Mouse (Mus musculus) heart, embryonic 15.5 days (tissue): Measurements from ENCODE around the gene Knl1. TPM values are rescaled to one million over a fixed set of nuclear protein-coding genes. Genes with fewer than 3 reads are reported as not detected.

Experiments used
- ATAC-seq: fragments of 200-750 bp; cut with Nextera tagmentation; replicated peaks from 2 replicates; pipeline ENCODE4 v1.8.0; 2017; ENCODE audit warnings: low read depth, moderate TSS enrichment; ENCODE audit not compliant: insufficient number of reproducible peaks, insufficient read depth, low FRiP score
- H3K27ac ChIP-seq: fragments of 300-500 bp; sonication (generic); 2 replicates; pipeline ENCODE4 v1.5.1; 2015; ENCODE audit warnings: mild to moderate bottlenecking, inconsistent platforms
- H3K27me3 ChIP-seq: fragments of 300-500 bp; sonication (generic); 2 replicates; pipeline ENCODE4 v1.6.1; 2015; ENCODE audit warnings: inconsistent platforms
- H3K36me3 ChIP-seq: fragments of 300-500 bp; sonication (generic); 2 replicates; pipeline ENCODE4 v1.6.1; 2015; ENCODE audit warnings: mild to moderate bottlenecking, inconsistent platforms
- H3K4me1 ChIP-seq: fragments of 300-500 bp; sonication (generic); replicated peaks from 2 replicates; pipeline ENCODE4 v1.6.1; 2015; ENCODE audit warnings: inconsistent platforms
- H3K4me2 ChIP-seq: fragments of 300-500 bp; sonication (generic); 2 replicates; pipeline ENCODE4 v1.6.1; 2015; ENCODE audit warnings: inconsistent platforms, mild to moderate bottlenecking, moderate library complexity
- H3K4me3 ChIP-seq: fragments of 300-500 bp; sonication (generic); 2 replicates; pipeline ENCODE4 v1.5.1; 2015; ENCODE audit warnings: mild to moderate bottlenecking, inconsistent platforms
- H3K9ac ChIP-seq: fragments of 300-500 bp; sonication (generic); 2 replicates; pipeline ENCODE4 v1.6.1; 2015; ENCODE audit warnings: mild to moderate bottlenecking, inconsistent platforms
- H3K9me3 ChIP-seq: fragments of 300-500 bp; sonication (generic); replicated peaks from 2 replicates; pipeline ENCODE4 v1.6.1; 2016; ENCODE audit warnings: inconsistent platforms
- WGBS: fragments of 180-500 bp; shearing (Covaris S2); methylation state at CpG from one replicate; pipeline ENCODE4 v1.1.7; 2015; ENCODE audit warnings: mixed read lengths; 5-methylcytosine and 5-hydroxymethylcytosine counted together
- polyA plus RNA-seq: library from polyadenylated mRNA; unstranded; fragments of >200 nt; fragmentation: Nextera tagmentation; extraction: Ambion mirVana; gene quantifications from 2 replicates; pipeline ENCODE4 v1.2.1, GENCODE M21; 2015

The Knl1 gene
- polyA plus RNA-seq, 1 experiment from 2014 or later = 36.2 TPM

- Histone ChIP-seq H3K36me3 (no peaks in the 10 kb centered on the region), H3K4me1 (peaks cover 5% of the 10 kb centered on the region; the same call in 1 of the 2 replicates)
These were observed 1.8 kb upstream of the Knl1 start for GRCm38 (mm10) chr2:119045163-119045562.

GRCm38 (mm10) chr2:119047849-119048248 lies 930 bp downstream of the Knl1 start:
- Histone ChIP-seq H3K4me1 (peaks cover 5% of the 10 kb centered on the region; the same call in 1 of the 2 replicates), H3K36me3 (no peaks in the 10 kb centered on the region), H3K4me3 (peak overlapping the region; percentile 85), H3K27ac (0 out of 2 replicates have a peak overlapping the region, but pooled peaks have one; percentile 88), H3K27me3 (no peaks in the 10 kb centered on the region), H3K9ac (peak overlapping the region; percentile 79), H3K9me3 (no peaks in the 10 kb centered on the region), H3K4me2 (peak overlapping the region; percentile 61)
- ATAC-seq = no peak
- WGBS = 21% methylated on average over 4 of the region's 4 CpGs

More at GRCm38 (mm10) chr2:119045163-119045562, 1.8 kb upstream of the Knl1 start:
- ATAC-seq = no peak
- H3K9ac ChIP-seq = no peak overlapping the region
- no peaks in the 10 kb centered on the region for H3K9me3 ChIP-seq
- H3K27me3 ChIP-seq = no peaks in the 10 kb centered on the region
- no peak overlapping the region for H3K4me3 ChIP-seq
- WGBS = 58% methylated on average over 2 of the region's 2 CpGs
- no peak overlapping the region for H3K4me2 ChIP-seq
- no peak overlapping the region for H3K27ac ChIP-seq

DNA sequence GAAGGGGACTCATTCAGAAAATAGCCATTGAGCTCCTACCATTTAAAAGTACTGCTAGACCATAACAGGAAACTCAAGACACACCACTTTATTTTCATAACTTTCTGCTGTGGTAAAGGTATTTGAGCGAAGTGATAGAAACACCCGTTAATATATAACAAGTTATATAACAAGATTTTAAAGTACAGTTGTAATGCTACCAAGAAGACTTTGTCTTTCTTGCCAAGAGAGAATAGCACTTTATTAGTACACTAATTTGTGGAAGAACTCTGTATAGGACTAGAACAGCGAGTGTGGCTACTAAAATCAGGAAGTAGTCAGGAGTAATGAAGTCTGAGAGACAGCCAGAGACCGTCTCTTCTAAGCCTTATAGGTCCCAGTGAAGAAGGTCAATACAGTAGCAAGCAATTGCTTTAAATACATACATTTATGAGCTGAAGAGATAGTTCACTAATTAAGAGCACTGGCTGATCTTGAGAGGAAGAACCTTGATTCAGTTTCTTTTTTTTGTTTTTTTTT lies 3.3 kb downstream of the Knl1 start:
- Histone ChIP-seq H3K36me3 (no peaks in the 10 kb centered on the region), H3K9me3 (no peaks in the 10 kb centered on the region), H3K27me3 (no peaks in the 10 kb centered on the region), H3K9ac (no peak overlapping the region), H3K27ac (no peak overlapping the region), H3K4me1 (peaks cover 5% of the 10 kb centered on the region; the same call in 1 of the 2 replicates), H3K4me2 (no peak overlapping the region), H3K4me3 (no peak overlapping the region)
- 84% methylated on average over 4 of the region's 4 CpGs for WGBS
- no peak for ATAC-seq

GRCm38 (mm10) chr2:119060139-119060538 lies 13.2 kb downstream of the Knl1 start:
- ATAC-seq = no peak
- Histone ChIP-seq H3K27ac (no peak overlapping the region), H3K4me3 (no peak overlapping the region), H3K27me3 (no peaks in the 10 kb centered on the region), H3K4me2 (no peak overlapping the region), H3K4me1 (no peaks in the 10 kb centered on the region), H3K36me3 (peaks cover 19% of the 10 kb centered on the region; the same call in 1 of the 2 replicates), H3K9me3 (no peaks in the 10 kb centered on the region), H3K9ac (no peak overlapping the region)
- WGBS = 97% methylated on average over 2 of the region's 2 CpGs

DNA sequence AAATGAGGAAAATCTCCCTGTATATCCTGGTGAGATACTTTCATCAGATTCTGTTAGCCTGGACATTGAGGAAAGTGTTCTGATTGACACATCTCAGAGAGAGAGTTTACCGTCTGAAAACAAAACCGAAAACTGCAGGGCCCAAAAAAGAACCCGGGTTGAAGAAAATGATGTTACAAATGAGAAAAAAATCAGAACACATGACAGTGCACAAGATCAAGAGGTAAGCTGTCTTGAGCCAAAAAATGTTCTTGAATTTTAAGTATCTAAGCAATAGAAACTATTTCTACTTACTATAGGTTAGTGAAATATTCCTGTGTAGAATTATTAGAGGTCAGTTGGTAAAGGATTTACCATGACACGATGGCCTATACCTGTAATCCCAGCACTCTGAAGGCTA lies 25.5 kb downstream of the Knl1 start:
- no peak overlapping the region for H3K9ac ChIP-seq
- H3K27ac ChIP-seq = no peak overlapping the region
- no peak for ATAC-seq
- no peaks in the 10 kb centered on the region for H3K4me1 ChIP-seq
- no peaks in the 10 kb centered on the region for H3K9me3 ChIP-seq
- no peak overlapping the region for H3K4me2 ChIP-seq
- no peak overlapping the region for H3K4me3 ChIP-seq
- WGBS = 90% methylated on average over 4 of the region's 4 CpGs
- H3K36me3 ChIP-seq = peaks cover 43% of the 10 kb centered on the region
- H3K27me3 ChIP-seq = no peaks in the 10 kb centered on the region

- Histone ChIP-seq H3K36me3 (peaks cover 32% of the 10 kb centered on the region; the same call in 1 of the 2 replicates), H3K4me3 (no peak overlapping the region), H3K27ac (no peak overlapping the region), H3K9ac (no peak overlapping the region), H3K4me1 (no peaks in the 10 kb centered on the region), H3K9me3 (no peaks in the 10 kb centered on the region), H3K27me3 (no peaks in the 10 kb centered on the region), H3K4me2 (no peak overlapping the region)
- ATAC-seq = no peak
- 89% methylated on average over 2 of the region's 2 CpGs for WGBS
These were observed 39.2 kb downstream of the Knl1 start for GRCm38 (mm10) chr2:119086156-119086555.

- no peak overlapping the region for H3K4me2 ChIP-seq
- ATAC-seq = no peak
- no peaks in the 10 kb centered on the region for H3K27me3 ChIP-seq
- H3K4me1 ChIP-seq = no peaks in the 10 kb centered on the region
- no peak overlapping the region for H3K4me3 ChIP-seq
- H3K9me3 ChIP-seq = no peaks in the 10 kb centered on the region
- no peak overlapping the region for H3K9ac ChIP-seq
- no peak overlapping the region for H3K27ac ChIP-seq
- peaks cover 40% of the 10 kb centered on the region for H3K36me3 ChIP-seq
These were observed 54.6 kb downstream of the Knl1 start for GRCm38 (mm10) chr2:119101552-119101951.

- H3K9me3 ChIP-seq = no peaks in the 10 kb centered on the region
- peaks cover 26% of the 10 kb centered on the region for H3K36me3 ChIP-seq
These were observed 59.7 kb downstream of the Knl1 start for GRCm38 (mm10) chr2:119106583-119106982.

GRCm38 (mm10) chr2:119108554-119108953 lies 61.6 kb downstream of the Knl1 start:
- H3K27me3 ChIP-seq = no peaks in the 10 kb centered on the region
- H3K4me1 ChIP-seq = peaks cover 10% of the 10 kb centered on the region
- WGBS = 46% methylated on average over 4 of the region's 4 CpGs
- H3K36me3 ChIP-seq = peaks cover 7% of the 10 kb centered on the region; the same call in 1 of the 2 replicates
- no peak overlapping the region for H3K4me3 ChIP-seq
- no peak overlapping the region for H3K27ac ChIP-seq
- H3K4me2 ChIP-seq = no peak overlapping the region
- ATAC-seq = no peak
- no peak overlapping the region for H3K9ac ChIP-seq
- no peaks in the 10 kb centered on the region for H3K9me3 ChIP-seq

More at GRCm38 (mm10) chr2:119106583-119106982, 59.7 kb downstream of the Knl1 start:
- Histone ChIP-seq H3K27ac (no peak overlapping the region), H3K4me2 (no peak overlapping the region), H3K4me3 (no peak overlapping the region), H3K9ac (no peak overlapping the region), H3K4me1 (peaks cover under 1% of the 10 kb centered on the region; the same call in 1 of the 2 replicates), H3K27me3 (no peaks in the 10 kb centered on the region)
- ATAC-seq = no peak
- 75% methylated on average over 5 of the region's 5 CpGs for WGBS

- 87% methylated on average over 3 of the region's 3 CpGs for WGBS
- H3K27me3 ChIP-seq = no peaks in the 10 kb centered on the region
- ATAC-seq = no peak
- peaks cover 3% of the 10 kb centered on the region; the same call in 1 of the 2 replicates for H3K36me3 ChIP-seq
- no peak overlapping the region for H3K4me2 ChIP-seq
- H3K9me3 ChIP-seq = no peaks in the 10 kb centered on the region
- H3K9ac ChIP-seq = no peak overlapping the region
- peaks cover 16% of the 10 kb centered on the region for H3K4me1 ChIP-seq
- H3K4me3 ChIP-seq = no peak overlapping the region
- H3K27ac ChIP-seq = no peak overlapping the region
These were observed 64.1 kb downstream of the Knl1 start for GRCm38 (mm10) chr2:119111060-119111459.

GRCm38 (mm10) chr2:119112438-119113112 lies 65.7 kb downstream of the Knl1 start, which contains the start of gene Rad51:
Rad51 (plus strand) TSS chr2:119112793.
- Histone ChIP-seq H3K36me3 (peaks cover 9% of the 10 kb centered on the region; the same call in 1 of the 2 replicates), H3K4me1 (peaks cover 16% of the 10 kb centered on the region), H3K9ac (peak within 1 kb of the TSS; percentile 69), H3K9me3 (no peaks in the 10 kb centered on the region), H3K4me2 (peak within 1 kb of the TSS; percentile 98), H3K27me3 (no peaks in the 10 kb centered on the region), H3K4me3 (peak within 1 kb of the TSS; percentile 80), H3K27ac (peak within 1 kb of the TSS; percentile 94)
- under 1% methylated on average over 51 of the region's 51 CpGs for WGBS
- ATAC-seq = peak; percentile 83
